Mouse (Mus musculus) spleen, embryonic (tissue): ENCODE data around the gene Mtmr14.

ENCODE experiments used
- CTCF ChIA-PET: fragments of 350-600 bp; sonication (Branson Sonifier 250); formaldehyde crosslinking; loops from one replicate; lab custom pipeline; 2022; lab: Charles Lee

Mtmr14 gene

DNA sequence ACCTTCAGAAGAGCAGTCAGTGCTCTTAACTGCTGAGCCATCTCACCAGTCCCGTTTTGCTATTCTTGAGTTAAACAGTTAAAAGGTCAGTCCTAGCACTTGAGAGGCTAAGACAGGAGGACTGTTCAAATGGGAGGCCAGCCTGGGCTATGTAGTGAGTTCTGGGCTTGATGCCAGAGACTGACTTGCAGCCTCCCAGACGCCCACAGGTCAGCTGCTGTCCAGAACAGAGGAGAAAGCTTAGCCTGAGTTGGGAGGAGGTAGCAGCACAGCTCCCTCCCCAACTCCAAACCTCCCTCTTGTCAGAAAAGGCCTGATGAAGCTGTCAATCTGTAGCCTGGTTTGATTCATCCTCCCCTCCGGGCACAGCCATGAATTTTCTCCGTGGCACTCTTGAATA is 39.2 kb downstream of the Mtmr14 start:
- CTCF ChIA-PET: no interaction called here

DNA sequence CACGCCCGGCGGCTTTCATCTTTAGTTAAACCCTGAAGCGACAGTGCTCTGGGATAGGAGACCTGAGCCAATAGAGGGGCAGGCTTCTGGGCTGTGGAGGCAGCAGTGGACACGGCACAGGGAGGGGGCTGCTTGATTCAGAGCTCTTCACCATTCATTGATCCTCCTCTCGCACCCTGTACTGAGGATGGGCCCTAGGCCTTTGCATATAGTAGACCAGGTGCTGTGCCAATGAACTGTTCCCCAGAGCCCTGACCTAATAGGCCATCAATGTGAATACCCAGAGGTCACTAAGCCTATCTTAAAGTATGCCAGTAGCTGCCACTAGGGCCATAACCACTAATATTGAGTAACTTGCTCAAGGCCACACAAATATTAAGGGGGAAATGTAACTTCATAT is 44.0 kb downstream of the Mtmr14 start:
- CTCF ChIA-PET: no interaction called here

DNA sequence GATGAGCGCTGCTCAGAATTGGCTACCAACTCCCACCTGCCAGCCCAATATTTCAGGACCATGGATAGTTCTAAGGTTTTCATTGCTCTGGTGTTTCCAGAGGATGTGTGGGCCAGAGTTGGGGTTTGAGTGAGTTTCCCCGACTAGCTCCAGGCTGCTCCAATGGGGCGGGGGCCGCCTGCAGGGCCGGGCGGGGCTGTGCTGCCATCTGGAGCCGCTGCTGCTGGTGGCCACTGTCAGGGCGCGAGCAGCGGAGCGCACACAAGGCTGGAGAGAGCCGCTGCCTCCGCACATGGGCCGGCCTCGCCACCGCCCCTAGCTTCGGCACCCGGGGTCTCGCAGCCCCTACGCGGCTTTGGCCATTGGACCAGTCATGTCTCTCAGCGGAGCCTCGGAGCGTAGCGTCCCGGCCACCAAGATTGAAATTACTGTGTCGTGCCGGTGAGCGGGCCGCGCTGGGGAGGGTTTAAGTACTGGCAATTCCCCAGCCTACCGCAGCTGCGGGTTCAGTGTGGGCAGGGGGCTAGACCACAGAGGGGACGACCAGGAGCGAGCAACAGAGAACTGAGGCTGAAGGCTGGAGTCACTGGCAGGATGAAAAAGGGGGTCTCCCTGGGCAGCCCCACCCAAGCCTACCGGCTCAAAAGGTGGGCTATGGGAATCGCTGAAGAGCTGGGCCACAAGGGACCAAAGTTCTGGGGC is 44.6 kb downstream of the Mtmr14 start, which contains the start of gene Cpne9:
Cpne9 (plus strand) TSS at position 207 of the 702 bp plus-strand sequence.
- CTCF ChIA-PET: no interaction called here

DNA sequence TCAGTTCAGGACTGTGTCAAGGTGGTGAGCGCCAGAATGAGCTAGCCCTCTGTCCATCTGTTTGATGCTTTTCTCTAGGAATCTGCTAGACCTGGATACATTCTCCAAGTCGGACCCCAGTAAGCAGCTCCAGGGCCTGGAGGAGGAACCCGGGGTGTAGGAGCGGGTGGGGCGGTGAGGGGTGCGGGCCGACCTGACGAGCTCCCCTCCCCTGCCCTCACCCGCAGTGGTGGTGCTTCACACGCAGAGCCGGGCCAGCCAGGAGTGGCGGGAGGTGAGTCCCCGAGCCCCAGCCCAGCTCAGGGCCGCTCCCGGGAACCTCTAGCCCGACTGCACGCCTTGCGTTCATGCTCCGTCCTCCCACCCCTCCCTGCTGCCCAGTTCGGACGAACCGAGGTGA is 45.3 kb downstream of the Mtmr14 start:
- CTCF ChIA-PET: no interaction called here

DNA sequence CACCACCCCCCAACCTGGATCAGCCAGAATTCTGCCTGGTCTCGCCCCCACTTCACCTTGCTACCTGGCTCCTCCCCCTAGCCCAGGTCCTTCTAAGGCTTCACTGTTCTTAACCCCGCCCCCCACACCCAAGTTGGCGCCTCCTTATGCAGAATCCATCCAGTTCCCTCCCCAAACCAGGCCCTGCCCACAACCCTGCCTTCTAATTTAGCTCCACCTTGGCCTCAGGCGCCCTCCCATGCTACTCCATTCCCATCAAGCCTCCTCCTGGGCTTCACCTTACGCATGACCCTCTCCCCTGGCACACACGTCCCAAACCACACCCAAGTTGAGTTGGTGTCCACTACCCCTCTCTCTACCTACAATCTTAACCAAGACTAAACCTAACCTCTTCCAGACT is 45.9 kb downstream of the Mtmr14 start:
- CTCF ChIA-PET: no interaction called here

DNA sequence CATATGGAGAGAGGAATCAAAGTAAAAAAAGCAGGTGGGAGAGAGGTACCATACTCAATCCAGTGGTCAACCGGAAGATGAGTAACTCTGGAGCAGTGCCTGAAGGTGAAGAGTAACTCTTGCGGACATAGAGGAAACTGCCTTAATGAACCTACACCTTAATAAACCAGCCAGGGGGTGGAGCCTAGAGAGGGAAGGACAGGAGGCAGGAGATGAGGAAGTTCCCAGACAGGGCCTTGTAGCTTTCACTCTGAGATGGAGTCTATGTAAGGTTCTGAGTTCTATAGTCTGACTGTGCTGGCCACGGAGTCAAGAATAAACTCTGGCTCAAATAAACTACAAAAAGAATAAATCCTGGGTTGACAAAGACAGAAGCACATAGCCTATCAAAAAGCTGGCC is 47.3 kb downstream of the Mtmr14 start:
- CTCF ChIA-PET: no interaction called here

DNA sequence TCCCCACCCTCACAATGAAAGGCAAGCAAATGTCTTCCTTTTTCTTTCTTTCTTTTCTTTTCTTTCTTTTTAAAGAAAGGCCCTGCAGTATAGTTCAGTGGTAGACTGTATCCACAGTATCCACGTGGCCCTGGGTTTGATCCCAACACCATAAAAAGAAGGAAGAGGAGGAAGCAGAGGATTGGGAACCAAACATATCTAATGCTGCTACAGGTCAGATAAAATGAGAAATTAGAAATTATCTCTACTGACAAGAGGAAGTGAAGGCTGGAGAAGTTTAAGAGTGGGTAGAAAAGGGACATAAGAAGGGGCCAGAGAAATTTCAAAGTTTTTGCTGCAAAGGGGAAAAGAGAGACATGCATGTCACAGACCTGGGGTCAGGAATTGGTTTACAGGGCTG is 48.7 kb downstream of the Mtmr14 start:
- CTCF ChIA-PET: no interaction called here

DNA sequence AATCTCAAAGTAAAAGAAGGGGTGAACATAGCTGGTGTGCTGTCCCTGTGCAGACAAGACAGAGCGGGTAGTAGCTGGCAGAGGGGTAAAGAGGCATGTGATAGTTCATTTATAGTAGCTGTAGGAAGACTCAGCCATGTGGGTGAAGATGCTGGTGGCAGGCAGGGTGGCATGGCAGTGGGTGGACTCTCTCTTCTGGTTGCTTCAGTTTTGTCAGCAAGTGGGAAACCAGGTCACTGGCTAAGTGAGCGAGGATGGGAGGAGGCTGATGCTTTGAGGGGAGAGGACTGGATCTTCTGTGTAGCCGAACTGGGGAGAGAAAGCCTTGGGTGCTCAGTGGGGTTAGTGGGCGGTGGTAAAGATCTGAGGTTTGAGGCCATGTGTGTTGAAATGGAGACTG is 49.6 kb downstream of the Mtmr14 start:
- CTCF ChIA-PET: no interaction called here

DNA sequence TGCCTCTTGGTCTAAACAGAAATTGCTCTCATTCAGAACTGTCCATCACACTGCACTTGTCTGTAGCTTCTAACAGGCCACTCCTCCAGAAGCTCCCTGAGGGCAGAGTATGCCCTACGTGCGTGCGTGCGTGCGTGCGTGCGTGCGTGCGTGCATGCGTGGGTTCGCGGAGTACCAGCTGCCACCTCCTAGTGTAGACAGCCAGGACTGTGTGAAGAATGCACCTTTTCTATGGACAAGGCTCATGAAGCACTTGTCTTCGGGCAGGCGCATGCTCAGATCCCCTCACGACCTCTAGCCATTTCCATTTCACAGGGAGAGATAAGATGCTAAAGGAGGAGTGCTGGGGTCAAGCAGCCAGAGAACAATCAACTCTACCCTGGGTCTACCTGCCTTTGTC is 51.7 kb downstream of the Mtmr14 start:
- CTCF ChIA-PET: no interaction called here

DNA sequence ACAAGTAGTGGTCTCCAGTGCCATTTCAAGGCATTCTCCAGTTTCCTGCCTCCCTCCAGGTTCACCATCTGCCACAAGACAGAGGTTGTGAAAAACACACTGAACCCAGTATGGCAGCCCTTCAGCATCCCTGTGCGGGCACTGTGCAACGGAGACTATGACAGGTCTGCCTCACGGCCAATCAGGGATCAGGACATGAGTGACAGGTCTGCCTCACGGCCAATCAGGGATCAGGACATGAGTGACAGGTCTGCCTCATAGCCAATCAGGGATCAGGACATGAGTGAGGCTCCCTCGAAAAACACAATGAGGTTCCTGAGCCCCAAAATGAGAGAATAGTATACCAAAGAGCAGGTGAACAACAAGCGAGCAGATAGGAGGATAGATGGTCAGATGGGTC is 52.7 kb downstream of the Mtmr14 start:
- CTCF ChIA-PET: no interaction called here

DNA sequence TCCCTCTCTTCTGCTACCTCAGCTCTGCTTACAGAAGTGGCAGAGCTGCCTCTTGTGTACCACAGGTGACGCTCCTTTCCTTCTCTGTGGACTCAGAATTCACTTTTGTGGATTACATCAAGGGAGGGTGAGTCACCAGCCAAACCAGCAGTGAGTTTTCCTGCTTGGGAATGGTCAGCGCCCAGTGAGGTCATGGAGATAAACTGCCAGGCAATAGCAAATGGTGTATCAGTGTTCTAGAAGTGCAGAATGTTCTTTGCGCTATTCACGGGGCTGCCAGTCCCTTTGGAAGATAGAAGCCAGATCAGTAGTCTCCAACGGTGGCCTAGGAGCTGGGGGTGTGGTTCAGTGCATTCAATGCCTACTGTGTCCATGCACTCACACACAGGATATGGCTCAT is 55.3 kb downstream of the Mtmr14 start:
- CTCF ChIA-PET: no interaction called here

DNA sequence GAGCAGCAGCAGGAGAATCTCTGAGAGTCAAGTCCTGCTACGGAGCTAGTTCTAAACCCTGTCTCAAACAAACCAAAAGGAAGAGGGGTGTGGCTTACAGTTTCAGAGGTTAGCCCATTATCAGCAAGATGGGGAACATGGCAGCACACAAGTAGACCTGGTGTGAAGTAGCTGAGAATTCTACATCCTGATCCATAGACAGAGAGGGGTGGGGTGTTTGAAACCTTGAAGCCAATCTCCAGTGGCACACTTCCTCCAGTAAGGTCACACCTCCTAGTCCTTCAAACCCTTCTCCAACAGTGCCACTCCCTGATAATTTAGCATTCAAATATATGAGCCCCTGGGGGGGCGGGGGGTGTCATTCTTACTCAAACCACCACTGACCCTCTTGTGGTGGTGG is 58.4 kb downstream of the Mtmr14 start:
- CTCF ChIA-PET: no interaction called here

DNA sequence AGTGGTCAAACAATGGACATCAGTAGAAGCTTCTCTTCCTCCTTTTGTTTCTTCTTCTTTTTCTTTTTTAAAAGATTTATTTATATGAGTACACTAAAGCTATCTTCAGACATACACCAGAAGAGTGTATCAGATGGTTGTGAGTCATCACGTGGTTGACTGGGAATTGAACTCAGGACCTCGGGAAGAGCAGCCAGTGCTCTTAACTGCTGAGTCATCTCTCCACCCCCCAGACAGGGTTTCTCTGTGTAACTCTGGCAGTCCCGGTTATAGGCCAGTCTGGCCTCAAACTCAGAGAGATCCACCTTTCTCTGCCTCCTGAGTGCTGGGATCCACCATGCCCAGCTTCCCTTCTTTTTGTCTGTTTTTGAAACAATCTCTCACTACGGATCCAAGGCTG is 59.0 kb downstream of the Mtmr14 start:
- CTCF ChIA-PET: no interaction called here

DNA sequence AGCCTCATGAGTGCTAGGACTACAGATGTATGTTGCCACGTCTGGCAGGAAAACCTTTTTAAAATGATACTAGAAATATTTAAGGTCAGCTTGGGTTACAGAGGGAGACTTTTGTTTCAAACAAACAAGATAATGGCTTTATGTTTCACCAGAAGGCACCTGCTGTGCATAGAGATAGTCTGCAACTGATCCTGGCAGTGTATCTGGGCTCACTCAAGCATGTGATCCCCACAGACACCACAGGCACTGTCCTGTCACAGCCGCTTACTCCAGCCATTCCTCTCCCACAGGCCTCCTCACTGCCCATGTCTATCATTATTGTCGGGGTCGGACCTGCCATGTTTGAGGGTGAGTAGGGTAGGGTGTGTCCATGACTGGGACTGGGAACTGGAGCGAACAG is 63.7 kb downstream of the Mtmr14 start:
- CTCF ChIA-PET: interaction anchor here (1.0 kb wide), 1 partner anchor 129 kb away, joined by 3 read pairs; no protein-coding TSS in a partner anchor

DNA sequence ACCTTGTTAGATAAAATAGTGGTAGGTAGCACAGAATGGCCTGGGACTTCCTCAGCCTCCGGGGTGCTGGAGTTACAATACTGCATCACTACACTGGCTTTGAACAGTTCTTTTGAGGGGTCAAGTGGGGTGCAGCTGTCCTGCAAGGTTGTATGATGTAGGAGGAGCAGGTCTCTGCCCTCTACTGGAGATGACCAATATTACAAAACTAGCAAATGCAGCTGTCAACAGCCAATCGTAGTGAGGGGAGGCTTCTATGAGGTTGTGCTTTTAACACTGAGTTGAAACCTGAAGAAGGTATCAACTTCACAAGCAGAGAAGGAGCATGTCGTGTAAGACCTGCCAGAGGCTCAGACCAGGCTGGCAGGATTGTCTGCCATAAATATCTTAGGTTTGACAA is 64.6 kb downstream of the Mtmr14 start:
- CTCF ChIA-PET: interaction anchor here (1.0 kb wide), 1 partner anchor 130 kb away, joined by 3 read pairs; no protein-coding TSS in a partner anchor

DNA sequence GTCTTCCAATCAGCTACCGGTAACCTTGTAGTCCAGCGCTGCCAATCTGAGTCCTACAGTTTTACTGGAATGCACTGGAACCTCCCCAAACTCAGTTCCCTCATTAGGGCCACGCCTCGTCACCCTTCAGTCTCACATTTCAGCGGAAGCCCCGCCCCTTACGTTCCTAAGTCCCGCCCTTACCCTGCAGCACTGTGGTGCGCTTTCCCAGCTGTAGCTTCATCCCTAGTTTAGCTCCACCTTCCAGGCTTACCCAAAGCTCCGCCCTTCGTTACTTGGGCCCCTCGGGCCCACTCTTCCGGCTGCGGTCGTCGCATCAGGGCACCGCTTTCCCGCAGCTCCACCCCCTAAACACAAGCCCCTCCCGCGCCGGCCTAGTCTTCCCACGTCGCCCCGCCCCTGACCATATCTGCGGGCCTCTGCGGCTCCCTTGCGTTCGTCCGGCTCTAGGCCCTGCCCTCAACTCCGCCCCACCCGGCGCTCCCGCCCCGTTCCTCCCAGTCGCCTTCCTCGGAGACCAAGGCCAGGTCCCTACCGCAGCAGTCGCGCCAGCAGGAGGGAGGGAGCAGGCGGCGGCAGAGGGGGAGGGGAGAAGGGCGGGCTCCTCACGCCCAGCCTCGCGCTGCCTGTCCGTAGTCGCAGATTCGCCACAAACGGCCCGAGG is 68.8 kb downstream of the Mtmr14 start:
- CTCF ChIA-PET: no interaction called here

DNA sequence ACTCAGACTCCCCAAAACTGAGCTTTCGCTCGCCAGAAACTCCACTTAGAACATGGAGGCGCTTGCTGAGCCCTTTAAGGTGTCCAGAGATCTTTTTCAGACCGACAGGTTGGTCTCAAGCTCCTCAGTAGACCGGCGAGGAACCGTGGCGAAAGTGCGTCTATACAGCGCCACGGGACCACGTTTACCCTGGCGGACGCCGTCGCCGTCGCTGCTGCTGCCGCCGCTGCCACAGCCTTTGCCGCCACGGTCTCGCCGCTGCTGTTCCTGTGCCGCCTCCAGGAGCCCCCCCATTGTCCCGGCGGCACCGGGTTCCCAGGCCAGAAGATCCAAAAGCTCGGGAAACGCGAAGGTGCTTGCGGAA is 69.3 kb downstream of the Mtmr14 start, which contains the start of gene Brpf1:
Brpf1 (plus strand) TSS at position 152 of the 364 bp plus-strand sequence.
- CTCF ChIA-PET: no interaction called here

DNA sequence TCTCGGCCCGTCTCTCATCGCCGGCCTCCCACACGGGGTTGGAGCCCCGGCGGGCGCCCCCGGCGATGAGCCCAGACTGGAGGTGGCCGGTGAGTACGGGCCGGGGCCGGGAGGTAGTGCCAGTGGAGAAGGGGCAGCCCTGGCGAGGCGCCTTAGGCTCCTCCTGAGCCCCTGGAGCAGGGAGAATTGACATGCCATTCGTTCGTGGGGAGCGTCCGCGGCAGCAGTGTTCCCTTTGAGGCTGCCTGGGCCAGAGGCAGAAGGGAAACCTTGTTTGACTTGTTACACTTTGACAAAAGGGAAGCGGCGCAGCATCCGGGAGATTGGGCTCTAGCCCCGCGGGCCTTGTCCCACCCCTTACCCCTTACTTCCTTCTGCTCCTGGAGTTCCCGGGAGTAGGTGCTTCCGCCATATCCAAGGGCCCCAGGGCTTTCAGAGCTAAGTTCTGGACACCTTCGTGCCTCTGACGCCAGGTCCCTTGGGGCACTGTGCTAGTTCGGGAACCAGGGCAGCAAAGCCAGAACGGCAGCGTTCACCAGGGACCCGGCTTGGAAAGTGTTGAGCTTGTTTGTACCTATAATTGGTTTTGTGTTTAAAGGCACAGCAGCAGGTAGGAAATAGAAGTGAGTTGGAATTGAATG is 70.0 kb downstream of the Mtmr14 start:
- CTCF ChIA-PET: no interaction called here

DNA sequence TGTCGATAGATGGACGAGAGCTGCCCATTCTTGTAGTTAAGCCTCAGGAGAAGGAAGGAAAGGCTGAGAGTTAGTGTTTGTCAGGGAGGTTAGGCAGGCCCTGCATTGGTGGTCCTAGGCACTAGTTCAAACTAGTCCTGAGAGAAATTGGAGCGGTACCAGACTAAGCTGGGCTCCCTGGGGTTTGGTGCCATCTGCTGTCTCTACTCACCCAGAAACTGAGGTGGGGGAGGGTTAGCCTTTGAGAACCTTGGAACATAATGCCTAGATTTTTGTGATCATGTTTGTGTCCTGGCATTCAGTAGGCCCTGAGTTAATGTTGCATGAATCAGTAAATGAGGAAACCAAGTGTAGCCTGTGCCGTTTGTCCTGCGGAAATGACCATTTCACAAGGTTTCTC is 70.5 kb downstream of the Mtmr14 start:
- CTCF ChIA-PET: no interaction called here

DNA sequence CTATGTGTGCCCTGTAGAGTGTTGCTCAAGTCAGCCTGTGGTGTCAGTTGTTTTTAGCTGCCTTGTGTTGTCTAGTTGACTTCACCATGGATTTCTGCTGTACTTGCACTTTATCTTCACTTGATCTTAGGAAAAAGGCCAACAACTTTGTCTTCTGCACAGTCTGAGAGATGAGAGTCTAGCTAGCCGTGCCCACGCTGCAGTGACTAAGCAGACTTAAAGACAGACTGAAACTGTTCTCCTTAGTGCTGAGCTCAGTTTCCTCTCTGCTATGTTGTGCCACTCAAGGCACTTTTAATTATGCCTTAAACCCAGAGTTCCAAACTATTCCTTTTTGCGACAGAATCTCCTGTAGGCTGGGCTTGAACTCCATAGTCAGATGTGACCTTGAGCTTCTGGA is 78.3 kb downstream of the Mtmr14 start:
- CTCF ChIA-PET: interaction anchor here (0.5 to 0.6 kb wide), 2 partner anchors 175 to 389 kb away, joined by 3 to 14 read pairs; no protein-coding TSS in a partner anchor

DNA sequence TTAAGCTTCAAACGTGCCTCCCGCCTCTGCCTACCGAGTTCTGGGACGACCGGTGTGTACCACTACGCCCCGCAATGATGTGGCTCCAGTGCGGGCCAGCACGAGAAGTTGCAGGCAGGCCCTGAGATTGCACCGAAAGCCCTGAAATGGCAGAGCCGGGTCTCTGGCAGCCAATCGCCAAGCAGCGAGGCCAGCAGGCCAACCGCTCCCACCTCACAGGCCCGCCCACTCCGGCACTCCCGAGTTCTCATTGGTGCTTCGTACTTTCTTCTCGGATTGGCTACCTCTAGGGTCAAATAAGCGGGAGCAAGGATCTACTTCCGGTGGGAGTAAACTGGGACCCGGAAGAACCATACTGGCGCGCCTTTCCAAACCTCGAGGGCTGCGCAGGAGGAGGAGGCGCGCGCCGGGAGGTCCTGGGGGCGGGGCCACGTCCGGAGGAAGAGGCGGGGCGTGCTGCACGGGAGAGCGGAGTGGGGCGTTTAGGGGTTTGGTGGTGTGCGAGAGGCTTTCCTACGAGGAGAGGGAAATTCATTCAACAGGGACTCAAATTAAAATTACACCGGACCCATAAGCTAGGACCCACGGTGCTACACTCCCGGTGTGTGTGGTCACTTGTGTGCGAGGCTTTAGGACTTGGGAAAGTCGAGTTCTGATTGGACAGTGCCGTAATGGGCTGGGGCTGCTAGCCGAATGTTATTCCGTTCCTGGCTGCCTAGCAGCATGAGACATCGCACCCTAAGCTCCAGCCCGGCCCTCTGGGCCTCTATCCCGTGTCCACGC is 89.1 kb downstream of the Mtmr14 start, which contains the start of gene Ogg1:
Ogg1 (plus strand) TSS at position 440 of the 783 bp plus-strand sequence.
- CTCF ChIA-PET: no interaction called here

DNA sequence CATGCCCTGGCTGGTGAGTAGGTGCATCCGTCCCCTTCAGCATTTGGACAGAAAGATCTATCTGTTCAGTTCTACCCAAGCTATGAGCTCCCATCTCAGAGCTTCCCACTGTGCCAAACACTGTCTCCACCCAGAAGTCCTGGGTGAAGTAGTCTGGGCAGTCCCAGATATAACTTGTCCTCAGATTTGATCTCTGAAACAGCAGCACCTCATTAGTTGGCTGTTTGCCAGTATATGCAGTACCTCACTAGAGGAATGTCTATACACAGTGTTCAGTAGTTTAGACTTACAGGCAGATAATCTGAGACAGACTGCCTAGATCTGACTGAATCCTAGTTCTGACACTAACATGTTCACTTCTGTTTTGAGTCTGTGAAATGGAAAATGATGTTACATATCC is 91.8 kb downstream of the Mtmr14 start:
- CTCF ChIA-PET: no interaction called here
